Mouse (Mus musculus) testis, adult 2 months (tissue): ENCODE results near the gene Cyp46a1.

Experiments
- CTCF ChIP-seq: fragments of 200-500 bp; IDR thresholded peaks from 2 replicates; pipeline ENCODE4 v1.5.1; 2012; ENCODE audit warnings: low read depth, mild to moderate bottlenecking, inconsistent platforms, low read length, moderate library complexity; ENCODE audit not compliant: control insufficient read depth, insufficient read depth, insufficient replicate concordance
- POLR2A ChIP-seq: fragments of 200-500 bp; IDR thresholded peaks from 2 replicates; pipeline ENCODE4 v1.6.1; 2012; ENCODE audit warnings: low read depth, mild to moderate bottlenecking, inconsistent platforms, low read length, moderate library complexity; ENCODE audit not compliant: control insufficient read depth

- no peak for TF ChIP-seq CTCF
- TF ChIP-seq POLR2A: no peak
These were observed 30.3 kb upstream of the Cyp46a1 start for GRCm38 (mm10) chr12:108303778-108304365.
